Mouse (Mus musculus) lung, adult 2 months (tissue): ENCODE results near the gene Ptprt. TPM values are rescaled to one million over a fixed set of nuclear protein-coding genes. Genes with fewer than 3 reads are reported as not detected.

Experiments used
- DNase-seq: peaks from one replicate; pipeline ENCODE4 v3.0.0; 2022
- H3K4me1 ChIP-seq: fragments of 200-500 bp; 2 replicates; pipeline ENCODE4 v1.6.1; 2011; ENCODE audit warnings: low read length; ENCODE audit not compliant: control insufficient read depth, insufficient read depth
- H3K4me3 ChIP-seq: fragments of 200-500 bp; replicated peaks from 2 replicates; pipeline ENCODE3; 2011; ENCODE audit warnings: low read depth, mild to moderate bottlenecking, control low read depth, low read length; ENCODE audit errors: extremely low read depth
- CTCF ChIP-seq: fragments of 200-500 bp; IDR thresholded peaks from 2 replicates; pipeline ENCODE4 v1.5.1; 2011; ENCODE audit warnings: mild to moderate bottlenecking, low read length, control low read depth; ENCODE audit not compliant: insufficient read depth
- POLR2A ChIP-seq: fragments of 200-500 bp; IDR thresholded peaks from 2 replicates; pipeline ENCODE4 v1.6.1; 2011; ENCODE audit warnings: low read depth, mild to moderate bottlenecking, control low read depth, low read length, borderline replicate concordance; ENCODE audit errors: extremely low read depth
- WGBS: fragments of 180-500 bp; shearing (Covaris S2); methylation state at CpG from one replicate; pipeline ENCODE4 v1.1.7; 2018; 5-methylcytosine and 5-hydroxymethylcytosine counted together
- polyA plus RNA-seq: library from polyadenylated mRNA; depleted of rRNA; stranded (reverse); fragments of >200 nt; gene quantifications from 2 replicates; pipeline ENCODE4 v1.2.3, GENCODE M21; 2012

Gene Ptprt
- polyA plus RNA-seq, 1 experiment: 2.7 TPM

DNA sequence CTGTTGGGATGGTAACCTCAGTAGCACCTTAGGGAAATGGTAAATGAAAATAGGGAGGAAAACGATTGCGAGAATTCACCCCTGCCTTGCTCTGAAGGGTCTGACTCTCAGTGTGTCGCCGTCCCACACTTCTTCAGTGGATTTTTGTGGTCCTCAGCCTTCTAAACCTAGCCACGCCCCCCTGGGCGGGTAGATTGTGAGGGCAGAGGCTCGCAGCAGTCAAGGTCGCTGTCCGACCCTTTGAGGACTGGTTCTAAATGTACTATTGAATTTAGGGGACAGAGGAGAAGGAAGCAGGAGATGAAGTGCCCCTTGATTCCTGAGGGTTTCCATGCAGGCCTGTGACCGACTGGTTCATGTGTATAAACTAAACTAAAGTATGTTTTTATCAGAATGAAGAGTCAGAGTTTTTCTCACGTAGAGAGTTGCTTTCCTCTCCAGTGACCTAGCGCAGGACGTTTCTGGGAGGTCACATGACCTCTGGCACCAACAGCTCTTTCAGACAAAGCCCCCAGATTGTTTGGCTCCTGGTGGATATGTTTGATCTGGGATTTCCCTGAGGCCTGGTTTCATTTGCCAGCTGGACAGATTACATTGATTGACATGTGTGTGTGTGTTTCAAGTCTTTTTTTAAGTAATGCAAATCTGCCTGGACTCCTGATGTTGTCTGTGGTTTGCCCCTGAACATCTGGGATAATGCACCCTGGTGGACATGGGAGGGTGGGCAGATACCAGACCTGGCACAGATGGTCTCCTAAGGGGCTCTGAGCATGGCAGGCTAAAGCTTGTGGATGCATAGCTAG, 1161.6 kb downstream of the Ptprt start:
- no peak for DNase-seq
- Histone ChIP-seq H3K4me1 (no peaks in the 10 kb centered on the region), H3K4me3 (no peak overlapping the region)
- 11% methylated on average over 13 of the region's 13 CpGs for WGBS
- TF ChIP-seq POLR2A (no peak), CTCF (no peak)

DNA sequence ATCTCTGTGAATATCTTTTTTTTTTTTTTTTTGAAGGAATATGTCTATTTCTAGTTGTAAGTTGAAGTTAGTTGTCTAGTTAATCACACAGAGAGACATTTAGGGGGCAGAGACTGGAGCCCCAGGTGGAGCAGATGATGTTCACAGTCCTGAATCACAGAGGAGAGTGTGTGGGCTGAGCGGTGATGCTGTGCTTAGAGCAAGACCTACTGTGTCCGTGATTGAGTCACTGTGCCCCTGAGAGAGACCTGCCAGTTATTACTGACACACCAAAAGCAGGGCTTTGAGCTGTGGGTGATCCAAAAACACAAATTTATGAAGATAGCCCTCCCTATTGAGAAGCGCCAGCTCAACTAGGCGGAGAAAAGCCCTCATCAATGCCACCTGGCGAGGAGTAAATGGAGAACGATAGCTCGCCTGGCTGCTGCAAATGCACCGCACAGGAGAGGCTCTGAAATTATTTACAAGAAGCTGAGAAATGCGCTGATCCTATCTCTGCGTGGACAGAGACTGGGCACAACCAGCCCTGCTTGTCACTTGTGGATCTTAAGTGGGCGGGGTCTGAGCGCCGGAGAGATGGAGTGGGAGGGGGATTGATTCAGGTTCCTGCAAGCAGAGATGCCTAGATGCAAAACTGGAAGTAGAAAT, 1162.4 kb downstream of the Ptprt start:
- Histone ChIP-seq H3K4me1 (no peaks in the 10 kb centered on the region), H3K4me3 (no peak overlapping the region)
- WGBS: 20% methylated on average over 13 of the region's 13 CpGs
- TF ChIP-seq CTCF (no peak), POLR2A (no peak)
- DNase-seq: no peak

GRCm38 (mm10) chr2:161481741-161482140, 1179.2 kb downstream of the Ptprt start:
- DNase-seq: no peak
- TF ChIP-seq POLR2A (no peak), CTCF (no peak)
- no peaks in the 10 kb centered on the region for H3K4me1 ChIP-seq
- 76% methylated on average over 1 of the region's 1 CpGs for WGBS
- H3K4me3 ChIP-seq: no peak overlapping the region

- no peak for TF ChIP-seq POLR2A
- TF ChIP-seq CTCF: no peak
- H3K4me3 ChIP-seq: no peak overlapping the region
- DNase-seq: no peak
- H3K4me1 ChIP-seq: no peaks in the 10 kb centered on the region
Measured at GRCm38 (mm10) chr2:161480445-161480844, 1180.5 kb downstream of the Ptprt start.
